Mouse (Mus musculus) Patski (cell line): ENCODE data around the gene Cntn5. TPM values are rescaled to one million over a fixed set of nuclear protein-coding genes. Genes with fewer than 3 reads are reported as not detected.

Experiments used
- ATAC-seq: fragments of 100-300 bp; one replicate; pipeline ENCODE4 v1.8.0; 2021
- CTCF ChIA-PET: fragments of 350-600 bp; sonication (Branson Sonifier 250); formaldehyde crosslinking; loops from one replicate; lab custom pipeline; 2022; ENCODE audit warnings: inconsistent platforms; lab: Charles Lee
- POLR2A ChIA-PET: fragments of 350-600 bp; sonication (Branson Sonifier 250); formaldehyde crosslinking; loops from one replicate; lab custom pipeline; 2022; ENCODE audit warnings: antibody characterized with exemption, inconsistent platforms; lab: Charles Lee
- DNase-seq: peaks from one replicate; pipeline ENCODE4 v3.0.0-alpha.2; 2011; ENCODE audit warnings: low read depth, low spot score
- H3K27me3 ChIP-seq: fragments of 371-371 bp; one replicate; pipeline ENCODE4 v1.5.1; 2021
- CTCF ChIP-seq: fragments of 100-300 bp; IDR thresholded peaks from one replicate; pipeline ENCODE4 v1.5.1; 2021
- in situ Hi-C: fragments of 300-500 bp; cut with MboI; formaldehyde crosslinking; loops from 3 replicates; pipeline ENCODE4 v1.11.1; 2018; ENCODE audit warnings: low pct_unique_long_range_greater_than_20kb, mixed read lengths
- polyA plus RNA-seq: library from polyadenylated mRNA; unstranded; gene quantifications from one replicate; pipeline ENCODE4 v1.2.3, GENCODE M21; 2021

The Cntn5 gene
- polyA plus RNA-seq, 1 experiment from 2014 or later: not detected

DNA sequence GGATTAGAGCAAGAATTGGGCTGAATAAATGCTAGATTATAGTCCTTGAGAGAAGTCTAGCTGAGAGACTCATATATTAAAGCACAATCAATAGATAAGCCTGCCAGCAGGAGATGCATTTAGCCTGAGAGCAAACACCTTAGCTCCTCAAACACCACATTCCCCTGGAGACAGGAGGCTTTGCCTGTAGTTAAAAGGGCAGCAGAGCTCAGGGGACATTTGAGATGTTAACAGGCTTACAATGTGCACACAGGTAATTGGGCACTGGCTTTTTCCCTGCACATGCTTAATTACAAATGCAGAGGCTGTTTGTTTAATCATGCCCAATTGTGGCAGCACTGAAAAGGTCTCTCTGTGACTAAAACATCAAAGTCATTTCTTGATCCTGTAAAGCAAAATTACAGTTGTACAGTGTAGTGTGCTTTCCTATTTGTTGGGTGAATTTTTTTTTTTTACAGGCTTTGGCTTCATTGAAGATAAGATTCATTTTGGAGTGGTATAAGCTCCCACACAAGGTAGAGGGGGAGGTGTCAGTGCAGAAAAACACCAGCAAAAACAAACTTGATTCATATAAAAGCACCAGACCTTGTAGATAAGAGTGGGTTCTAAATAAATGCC, 457.2 kb downstream of the Cntn5 start:
- DNase-seq: no peak
- in situ Hi-C loops: no loop called here
- ATAC-seq: no peak
- CTCF ChIA-PET: no interaction called here
- POLR2A ChIA-PET: no interaction called here
- no peaks in the 10 kb centered on the region for H3K27me3 ChIP-seq
- TF ChIP-seq CTCF: no peak

DNA sequence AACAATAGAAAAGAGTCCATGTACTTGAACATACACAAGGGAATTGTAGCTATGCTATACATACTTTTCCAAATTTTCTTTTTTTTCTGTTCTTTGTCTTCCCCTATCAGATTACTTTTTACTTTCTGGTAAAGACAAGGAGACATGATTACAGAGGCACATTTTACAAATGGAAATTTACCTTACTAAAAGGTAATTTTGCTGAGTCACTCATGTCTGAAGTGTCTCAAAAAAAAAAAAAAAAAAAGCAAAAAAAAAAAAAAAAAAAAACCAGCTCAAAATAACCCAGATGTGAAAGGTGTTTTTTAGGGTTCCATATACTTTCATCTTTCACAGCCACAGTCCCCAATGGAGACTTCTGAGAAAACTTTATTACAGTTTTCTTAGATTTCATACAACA, 492.5 kb downstream of the Cntn5 start:
- CTCF ChIA-PET: no interaction called here
- no peak for TF ChIP-seq CTCF
- in situ Hi-C loops: no loop called here

DNA sequence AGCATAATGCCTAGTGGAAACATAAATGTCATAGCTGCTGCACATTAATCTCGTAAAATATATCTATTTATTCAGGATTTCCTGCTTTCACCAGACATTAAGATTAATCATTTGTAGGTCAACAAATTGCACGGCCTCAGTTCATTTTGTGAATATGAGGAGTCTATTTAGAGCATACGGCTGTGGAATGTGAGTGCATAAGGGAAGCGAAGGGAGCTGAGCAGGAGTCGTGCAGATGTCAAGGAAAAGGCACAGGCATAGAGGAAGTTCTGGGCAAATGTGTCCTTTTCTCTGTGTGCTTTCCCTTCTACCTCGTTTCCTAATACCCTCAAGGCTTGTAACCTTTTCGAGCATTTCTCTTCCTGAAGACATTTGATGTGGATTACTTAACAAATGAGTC, 504.5 kb downstream of the Cntn5 start:
- in situ Hi-C loops: no loop called here
- TF ChIP-seq CTCF: no peak
- no peak for ATAC-seq
- H3K27me3 ChIP-seq: no peaks in the 10 kb centered on the region
- POLR2A ChIA-PET: no interaction called here
- no peak for DNase-seq
- CTCF ChIA-PET: no interaction called here

More for the DNA sequence above, 492.5 kb downstream of the Cntn5 start:
- DNase-seq (no peak), ATAC-seq (no peak)
- no peaks in the 10 kb centered on the region for H3K27me3 ChIP-seq
- POLR2A ChIA-PET: no interaction called here

DNA sequence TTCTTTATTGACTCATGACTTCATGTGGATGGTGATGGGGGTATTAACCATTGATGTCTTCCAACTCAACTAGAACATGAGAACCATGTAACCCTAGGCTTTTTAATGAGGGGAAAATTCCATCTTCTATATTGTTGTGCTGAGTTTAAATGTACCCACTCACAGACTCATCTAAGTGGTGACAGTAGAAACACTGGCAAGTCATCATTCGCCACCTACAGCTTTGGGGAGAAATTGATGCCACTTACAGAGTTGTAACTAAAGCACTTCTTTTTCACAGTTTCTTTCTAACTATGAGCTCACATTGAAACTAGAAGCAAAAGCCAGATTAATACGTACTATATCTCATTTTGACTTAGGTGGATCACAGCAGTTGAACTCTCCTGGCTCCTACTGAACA, 514.7 kb downstream of the Cntn5 start:
- CTCF ChIA-PET: no interaction called here
- POLR2A ChIA-PET: no interaction called here
- in situ Hi-C loops: no loop called here

DNA sequence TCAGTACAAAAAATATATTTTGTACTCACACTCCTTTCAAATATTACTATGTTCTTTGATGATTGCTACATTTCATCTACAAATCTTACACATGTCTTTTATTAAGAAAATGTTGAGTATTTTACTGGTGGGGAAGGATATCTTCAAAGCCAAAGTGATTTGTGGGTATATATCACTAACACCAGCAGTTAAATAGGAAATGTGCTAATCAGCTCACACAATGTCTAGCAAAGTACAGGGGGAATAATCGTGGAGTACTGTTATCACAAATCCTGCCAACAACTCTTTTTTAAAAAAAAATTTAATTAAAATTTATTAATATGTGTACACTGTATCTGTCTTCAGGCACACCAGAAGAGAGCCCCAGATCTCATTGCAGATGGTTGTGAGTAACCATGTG, 520.1 kb downstream of the Cntn5 start:
- no peaks in the 10 kb centered on the region for H3K27me3 ChIP-seq
- ATAC-seq (no peak), DNase-seq (no peak)
- ChIA-PET POLR2A (no interaction called here), CTCF (no interaction called here)
- in situ Hi-C loops: no loop called here
- no peak for TF ChIP-seq CTCF

More for the DNA sequence above, 514.7 kb downstream of the Cntn5 start:
- no peaks in the 10 kb centered on the region for H3K27me3 ChIP-seq
- no peak for DNase-seq
- no peak for TF ChIP-seq CTCF
- no peak for ATAC-seq

DNA sequence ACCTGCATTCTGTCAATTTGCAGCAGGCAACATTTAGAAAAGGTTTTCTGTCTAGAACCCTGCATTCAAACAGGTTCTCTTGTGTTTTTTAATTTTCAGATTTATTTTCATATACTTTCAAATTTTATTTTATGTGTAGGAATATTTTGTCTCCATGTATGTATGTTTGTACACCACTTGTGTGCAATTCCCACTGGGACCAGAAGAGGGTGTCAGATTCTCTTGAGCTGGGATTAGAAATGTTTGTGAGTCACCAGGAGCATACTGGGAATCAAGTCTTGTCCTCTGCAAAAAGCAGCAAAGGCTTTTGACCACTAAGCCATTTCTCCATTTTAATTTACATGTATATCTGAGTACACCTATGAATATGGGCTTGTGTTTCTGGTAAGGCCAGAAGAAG, 521.4 kb downstream of the Cntn5 start:
- no peak for DNase-seq
- no peak for TF ChIP-seq CTCF
- in situ Hi-C loops: no loop called here
- no peaks in the 10 kb centered on the region for H3K27me3 ChIP-seq
- POLR2A ChIA-PET: no interaction called here
- no peak for ATAC-seq
- CTCF ChIA-PET: no interaction called here

DNA sequence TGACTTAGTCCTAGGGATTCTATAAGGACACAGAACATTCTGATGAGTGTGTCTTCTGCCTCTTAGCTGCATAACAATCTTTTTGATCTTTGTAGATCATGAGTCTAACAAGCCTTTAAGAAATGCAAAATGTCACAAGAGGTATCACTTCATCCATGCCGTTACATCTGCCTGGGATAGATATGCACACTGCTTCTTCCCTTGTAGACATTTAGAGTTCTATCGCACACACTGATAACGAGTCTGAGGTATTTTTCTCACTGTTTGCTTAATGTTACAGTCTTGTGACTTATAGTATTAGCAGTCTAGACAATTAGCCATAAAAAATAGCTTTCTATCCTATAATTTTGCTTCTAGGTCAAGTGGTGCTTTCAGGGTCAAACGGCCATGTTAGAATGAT, 522.9 kb downstream of the Cntn5 start:
- ATAC-seq (no peak), DNase-seq (no peak)
- in situ Hi-C loops: no loop called here
- TF ChIP-seq CTCF: no peak
- no peaks in the 10 kb centered on the region for H3K27me3 ChIP-seq
- POLR2A ChIA-PET: no interaction called here
- CTCF ChIA-PET: no interaction called here

DNA sequence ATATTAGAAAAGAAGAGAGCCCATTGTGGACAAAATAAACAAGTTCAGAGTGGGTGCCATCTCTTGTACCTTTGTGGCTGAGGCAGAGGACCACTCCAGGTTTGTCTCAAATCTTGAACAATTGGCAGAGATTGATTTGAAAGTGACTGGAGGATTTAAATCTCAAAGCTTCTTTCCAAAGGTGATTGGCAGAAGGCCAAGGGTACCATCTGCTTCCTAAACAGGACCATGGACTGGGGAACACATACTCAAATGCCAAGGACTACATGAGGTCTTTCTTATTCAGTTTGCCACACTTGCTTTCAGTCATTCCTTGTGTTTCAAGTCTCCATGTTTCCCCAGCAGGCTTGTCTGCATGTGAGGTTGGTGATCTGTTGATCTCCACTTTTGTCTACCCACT, 528.3 kb downstream of the Cntn5 start:
- no peak for TF ChIP-seq CTCF
- H3K27me3 ChIP-seq: no peaks in the 10 kb centered on the region
- DNase-seq (no peak), ATAC-seq (no peak)
- ChIA-PET POLR2A (no interaction called here), CTCF (no interaction called here)
- in situ Hi-C loops: no loop called here

DNA sequence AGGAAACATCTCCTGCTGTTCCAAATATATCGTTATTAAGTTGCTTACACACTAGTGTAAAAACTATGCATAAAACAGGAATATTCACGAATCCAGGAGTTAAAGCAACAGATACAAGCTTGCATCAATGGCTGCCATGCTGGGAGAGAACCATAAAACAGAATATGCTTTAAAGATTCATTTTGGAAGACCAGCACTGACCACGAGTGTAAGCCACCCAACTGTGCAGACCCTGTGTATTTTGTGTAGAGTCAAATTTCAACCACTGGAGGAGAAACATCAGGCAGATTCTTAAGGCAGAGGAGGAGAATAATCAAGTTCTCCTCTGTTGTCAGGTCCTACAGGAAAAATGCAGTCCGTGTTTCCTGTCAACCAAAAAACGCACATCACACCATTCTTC, 535.6 kb downstream of the Cntn5 start:
- CTCF ChIA-PET: no interaction called here
- no peaks in the 10 kb centered on the region for H3K27me3 ChIP-seq
- POLR2A ChIA-PET: no interaction called here
- no peak for ATAC-seq
- DNase-seq: no peak
- no peak for TF ChIP-seq CTCF
- in situ Hi-C loops: no loop called here

DNA sequence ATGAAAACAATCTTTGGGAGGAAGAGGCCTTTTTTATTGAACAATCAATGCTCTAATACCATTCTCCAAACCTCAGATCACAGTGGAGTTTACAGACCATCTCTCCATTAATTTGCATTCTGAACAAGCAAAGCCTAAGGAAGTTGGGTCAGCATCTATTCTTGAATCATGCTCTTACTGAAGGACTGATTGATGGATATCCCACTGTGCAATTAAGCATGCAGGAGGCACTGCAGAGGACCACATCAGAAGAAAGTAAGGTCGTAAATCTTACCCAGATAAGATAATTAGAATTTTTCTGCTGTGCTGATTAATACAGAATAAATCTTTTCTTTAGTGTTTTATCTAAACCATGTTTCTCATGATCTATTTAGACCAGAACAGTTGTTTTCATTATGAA, 536.2 kb downstream of the Cntn5 start:
- ChIA-PET POLR2A (no interaction called here), CTCF (no interaction called here)
- no peak for DNase-seq
- no peak for TF ChIP-seq CTCF
- no peaks in the 10 kb centered on the region for H3K27me3 ChIP-seq
- in situ Hi-C loops: no loop called here
- ATAC-seq: no peak

DNA sequence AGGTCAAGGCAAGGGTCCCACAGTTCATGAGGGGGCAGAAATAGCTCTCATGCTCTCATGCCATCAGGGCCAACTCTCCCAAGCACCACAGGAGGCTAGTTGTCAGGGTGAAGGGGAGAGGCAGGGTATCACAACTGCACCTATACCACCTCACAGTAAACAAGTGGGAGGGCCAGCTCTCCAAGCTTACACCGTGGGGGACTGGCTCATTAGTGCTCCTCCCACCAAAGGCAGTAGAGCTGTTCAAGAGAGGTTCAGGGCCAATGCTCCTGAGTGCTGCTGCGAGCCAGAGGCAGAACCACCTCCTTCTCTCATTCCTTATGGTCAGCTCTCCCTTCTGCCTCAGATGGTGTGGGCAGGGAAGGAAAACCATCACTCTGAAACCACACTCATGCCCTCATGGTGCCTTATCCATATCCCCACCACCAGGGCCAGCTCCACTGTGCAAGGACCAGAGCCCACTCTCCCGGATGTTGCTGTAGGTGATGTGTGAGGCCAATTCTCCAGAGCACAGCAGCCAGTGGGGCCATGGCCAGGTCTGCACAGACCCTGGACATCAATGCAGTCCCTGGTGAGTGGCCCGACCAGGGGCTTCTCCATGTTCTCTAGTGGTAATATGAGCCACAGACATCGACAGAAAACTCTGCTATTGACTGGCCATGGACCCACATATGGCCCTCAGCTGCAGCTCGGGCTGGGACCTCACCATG, 538.2 kb downstream of the Cntn5 start:
- no peak for TF ChIP-seq CTCF
- in situ Hi-C loops: no loop called here
- POLR2A ChIA-PET: no interaction called here
- no peak for ATAC-seq
- H3K27me3 ChIP-seq: no peaks in the 10 kb centered on the region
- CTCF ChIA-PET: no interaction called here
- DNase-seq: no peak
